Mouse (Mus musculus) midbrain, postnatal 0 days (tissue): Measurements from ENCODE around the gene Vmn1r213. TPM values are rescaled to one million over a fixed set of nuclear protein-coding genes. Genes with fewer than 3 reads are reported as not detected.

Source experiments
- ATAC-seq: fragments of 200-750 bp; cut with Nextera tagmentation; 2 replicates; pipeline ENCODE4 v1.8.0; 2017; ENCODE audit warnings: moderate number of reproducible peaks, mild to moderate bottlenecking, moderate TSS enrichment, moderate library complexity; ENCODE audit not compliant: low FRiP score
- DNase-seq: peaks from one replicate; pipeline ENCODE4 v3.0.0-alpha.2; 2015; ENCODE audit warnings: low spot score
- H3K27ac ChIP-seq: fragments of 300-500 bp; sonication (generic); 2 replicates; pipeline ENCODE4 v1.5.1; 2014; ENCODE audit warnings: low read depth, mild to moderate bottlenecking, low read length, mixed read lengths
- H3K27me3 ChIP-seq: fragments of 300-500 bp; sonication (generic); 2 replicates; pipeline ENCODE4 v1.6.1; 2014; ENCODE audit warnings: low read length, control low read depth, mixed read lengths; ENCODE audit not compliant: insufficient read depth
- H3K36me3 ChIP-seq: fragments of 300-500 bp; sonication (generic); 2 replicates; pipeline ENCODE4 v1.6.1; 2014; ENCODE audit warnings: low read length, control low read depth, mixed read lengths; ENCODE audit not compliant: insufficient read depth
- H3K4me1 ChIP-seq: fragments of 300-500 bp; sonication (generic); 2 replicates; pipeline ENCODE4 v1.6.1; 2014; ENCODE audit warnings: mild to moderate bottlenecking, control low read depth, antibody characterized with exemption, low read length, mixed read lengths; ENCODE audit not compliant: insufficient read depth
- H3K4me2 ChIP-seq: fragments of 300-500 bp; sonication (generic); 2 replicates; pipeline ENCODE4 v1.6.1; 2014; ENCODE audit warnings: low read depth, mild to moderate bottlenecking, low read length, mixed read lengths; ENCODE audit not compliant: poor library complexity, severe bottlenecking
- H3K4me3 ChIP-seq: fragments of 300-500 bp; sonication (generic); 2 replicates; pipeline ENCODE4 v1.5.1; 2014; ENCODE audit warnings: low read depth, mild to moderate bottlenecking, low read length, moderate library complexity
- H3K9ac ChIP-seq: fragments of 300-500 bp; sonication (generic); replicated peaks from 2 replicates; pipeline ENCODE4 v1.6.1; 2014; ENCODE audit warnings: mild to moderate bottlenecking, low read length, moderate library complexity, mixed read lengths; ENCODE audit not compliant: poor library complexity, severe bottlenecking
- H3K9me3 ChIP-seq: fragments of 300-500 bp; sonication (generic); 2 replicates; pipeline ENCODE4 v1.6.1; 2016; ENCODE audit warnings: low read length, control low read depth
- CTCF ChIP-seq: IDR thresholded peaks from 2 replicates; pipeline ENCODE4 v1.5.1; 2016; ENCODE audit warnings: antibody characterized with exemption, mild to moderate bottlenecking
- WGBS: fragments of 180-500 bp; shearing (Covaris S2); extraction: QIAGEN DNeasy Blood & Tissue Kit; methylation state at CpG from one replicate; pipeline ENCODE4 v1.1.7; 2014; 5-methylcytosine and 5-hydroxymethylcytosine counted together
- polyA plus RNA-seq: library from polyadenylated mRNA; unstranded; fragments of >200 nt; fragmentation: Nextera tagmentation; extraction: Ambion mirVana; gene quantifications from 2 replicates; pipeline ENCODE4 v1.2.1, GENCODE M21; 2015
- total RNA-seq: library from RNA; depleted of rRNA; stranded (reverse); fragments of >200 nt; gene quantifications from 2 replicates; pipeline ENCODE4 v1.2.3, GENCODE M21; 2014; rRNA removed

Vmn1r213 gene
- total and polyA plus RNA-seq, 2 experiments from 2014 or later: not detected

- no peak for DNase-seq
- no peak within 1 kb of the TSS for H3K9ac ChIP-seq
- no peaks in the 10 kb centered on the region for H3K27me3 ChIP-seq
- no peak within 1 kb of the TSS for H3K4me2 ChIP-seq
- H3K36me3 ChIP-seq: no peaks in the 10 kb centered on the region
- no peaks in the 10 kb centered on the region for H3K9me3 ChIP-seq
- H3K27ac ChIP-seq: no peak within 1 kb of the TSS
- no peak within 1 kb of the TSS for H3K4me3 ChIP-seq
- no peak for ATAC-seq
- 89% methylated on average over 3 of the region's 3 CpGs for WGBS
- TF ChIP-seq CTCF: no peak
- no peaks in the 10 kb centered on the region for H3K4me1 ChIP-seq
These were observed 22.7 kb downstream of the Vmn1r213 start, which contains the start of gene Vmn1r214 for GRCm38 (mm10) chr13:23030118-23030517. Gene Vmn1r214 (plus strand): TSS chr13:23030418.

GRCm38 (mm10) chr13:23057778-23058177 is 50.3 kb downstream of the Vmn1r213 start:
- TF ChIP-seq CTCF: peak; percentile 35; the same call in 1 of the 2 replicates
- Histone ChIP-seq H3K27ac (no peak overlapping the region), H3K9me3 (no peaks in the 10 kb centered on the region), H3K9ac (no peak overlapping the region), H3K27me3 (no peaks in the 10 kb centered on the region), H3K4me3 (no peak overlapping the region), H3K4me2 (no peak overlapping the region), H3K4me1 (no peaks in the 10 kb centered on the region), H3K36me3 (no peaks in the 10 kb centered on the region)
- 52% methylated on average over 1 of the region's 1 CpGs for WGBS
- DNase-seq (no peak), ATAC-seq (no peak)

Other genes starting within 250 kb of the Vmn1r213 start
- not detected in 2 replicates for gene Vmn1r208, start 230.3 kb upstream of the Vmn1r213 start, total RNA-seq
- not detected in 2 replicates for gene Vmn1r208, start 230.3 kb upstream of the Vmn1r213 start, polyA plus RNA-seq
- not detected in 2 replicates for gene Vmn1r209, start 198.0 kb upstream of the Vmn1r213 start, total RNA-seq
- gene Vmn1r209, start 198.0 kb upstream of the Vmn1r213 start, polyA plus RNA-seq: not detected in 2 replicates
- gene Vmn1r210, start 176.3 kb upstream of the Vmn1r213 start, total RNA-seq: not detected in 2 replicates
- not detected in 2 replicates for gene Vmn1r210, start 176.3 kb upstream of the Vmn1r213 start, polyA plus RNA-seq
- not detected in 2 replicates for gene Vmn1r211, start 150.1 kb upstream of the Vmn1r213 start, total RNA-seq
- gene Vmn1r211, start 150.1 kb upstream of the Vmn1r213 start, polyA plus RNA-seq: not detected in 2 replicates
- not detected in 2 replicates for gene Vmn1r212, start 123.5 kb upstream of the Vmn1r213 start, total RNA-seq
- not detected in 2 replicates for gene Vmn1r212, start 123.5 kb upstream of the Vmn1r213 start, polyA plus RNA-seq
- not detected in 2 replicates for gene Vmn1r214, start 22.8 kb downstream of the Vmn1r213 start, total RNA-seq
- not detected in 2 replicates for gene Vmn1r214, start 22.8 kb downstream of the Vmn1r213 start, polyA plus RNA-seq
- not detected in 2 replicates for gene Vmn1r215, start 60.4 kb downstream of the Vmn1r213 start, total RNA-seq
- not detected in 2 replicates for gene Vmn1r215, start 60.4 kb downstream of the Vmn1r213 start, polyA plus RNA-seq
- gene Vmn1r217, start 110.6 kb downstream of the Vmn1r213 start, total RNA-seq: not detected in 2 replicates
- not detected in 2 replicates for gene Vmn1r217, start 110.6 kb downstream of the Vmn1r213 start, polyA plus RNA-seq
- gene Vmn1r218, start 125.5 kb downstream of the Vmn1r213 start, total RNA-seq: not detected in 2 replicates
- gene Vmn1r218, start 125.5 kb downstream of the Vmn1r213 start, polyA plus RNA-seq: not detected in 2 replicates
- gene Vmn1r219, start 151.7 kb downstream of the Vmn1r213 start, total RNA-seq: not detected in 2 replicates
- not detected in 2 replicates for gene Vmn1r219, start 151.7 kb downstream of the Vmn1r213 start, polyA plus RNA-seq
- not detected in 2 replicates for gene Vmn1r220, start 180.3 kb downstream of the Vmn1r213 start, total RNA-seq
- not detected in 2 replicates for gene Vmn1r220, start 180.3 kb downstream of the Vmn1r213 start, polyA plus RNA-seq
- gene Vmn1r221, start 206.5 kb downstream of the Vmn1r213 start, total RNA-seq: not detected in 2 replicates
- gene Vmn1r221, start 206.5 kb downstream of the Vmn1r213 start, polyA plus RNA-seq: not detected in 2 replicates
- gene Vmn1r222, start 228.3 kb downstream of the Vmn1r213 start, total RNA-seq: not detected in 2 replicates
- gene Vmn1r222, start 228.3 kb downstream of the Vmn1r213 start, polyA plus RNA-seq: not detected in 2 replicates
- not detected in 2 replicates for gene Vmn1r223, start 239.5 kb downstream of the Vmn1r213 start, total RNA-seq
- not detected in 2 replicates for gene Vmn1r223, start 239.5 kb downstream of the Vmn1r213 start, polyA plus RNA-seq